Mouse (Mus musculus) C2C12 (cell line): ENCODE results near the gene Nog. TPM values are rescaled to one million over a fixed set of nuclear protein-coding genes. Genes with fewer than 3 reads are reported as not detected.

ENCODE experiments used
- H3K27me3 ChIP-seq: one replicate; pipeline ENCODE4 v1.6.1; 2011; ENCODE audit not compliant: control insufficient read depth, insufficient read depth, insufficient read length
- H3K36me3 ChIP-seq: one replicate; pipeline ENCODE4 v1.6.1; 2011; ENCODE audit not compliant: control insufficient read depth, insufficient read depth
- H3K4me3 ChIP-seq: one replicate; pipeline ENCODE4 v1.5.1; 2011; ENCODE audit warnings: mild to moderate bottlenecking, control low read depth; ENCODE audit not compliant: poor library complexity, insufficient read depth, severe bottlenecking
- H3K79me2 ChIP-seq: one replicate; pipeline ENCODE4 v1.6.1; 2011; ENCODE audit not compliant: control insufficient read depth, insufficient read depth
- H3K79me3 ChIP-seq: one replicate; pipeline ENCODE4 v1.6.1; 2011; ENCODE audit warnings: low read depth, control low read depth
- H3ac ChIP-seq: one replicate; pipeline ENCODE3; 2011; ENCODE audit warnings: low read depth; ENCODE audit not compliant: control insufficient read depth, insufficient read length
- CEBPB ChIP-seq: IDR thresholded peaks from one replicate; pipeline ENCODE4 v1.6.1; 2011; ENCODE audit warnings: low read depth, mild to moderate bottlenecking, control low read depth, moderate library complexity
- CTCF ChIP-seq: IDR thresholded peaks from one replicate; pipeline ENCODE4 v1.5.1; 2011; ENCODE audit not compliant: control insufficient read depth, insufficient read depth, insufficient read length
- FOSL1 ChIP-seq: IDR thresholded peaks from one replicate; pipeline ENCODE4 v1.8.0; 2011; ENCODE audit warnings: mild to moderate bottlenecking, low read length; ENCODE audit not compliant: poor library complexity, insufficient read depth, severe bottlenecking
- MAX ChIP-seq: IDR thresholded peaks from one replicate; pipeline ENCODE4 v1.6.1; 2011; ENCODE audit warnings: mild to moderate bottlenecking, control low read depth
- MYOD1 ChIP-seq: IDR thresholded peaks from one replicate; pipeline ENCODE4 v1.6.1; 2011; ENCODE audit warnings: low read depth; ENCODE audit not compliant: control insufficient read depth, insufficient read length
- MYOG ChIP-seq: IDR thresholded peaks from one replicate; pipeline ENCODE4 v1.6.1; 2011; ENCODE audit not compliant: control insufficient read depth, insufficient read length; ENCODE audit errors: extremely low read depth
- USF1 ChIP-seq: IDR thresholded peaks from one replicate; pipeline ENCODE4 v1.6.1; 2011; ENCODE audit warnings: low read depth, mild to moderate bottlenecking, control low read depth, moderate library complexity
- polyA plus RNA-seq: library from polyadenylated mRNA; unstranded; fragments of >200 nt; fragmentation: generic; extraction: Trizol; gene quantifications from one replicate; pipeline ENCODE4 v1.2.1, GENCODE M21; 2012; ENCODE audit warnings: missing spikeins

The Nog gene
- polyA plus RNA-seq, 1 experiment = 1.1 TPM

- no peak overlapping the region for H3K4me3 ChIP-seq
- H3ac ChIP-seq = peak overlapping the region; percentile 50
- H3K79me2 ChIP-seq = no peaks in the 10 kb centered on the region
- peaks cover 24% of the 10 kb centered on the region for H3K27me3 ChIP-seq
- TF ChIP-seq MYOG (no peak), USF1 (no peak), MAX (no peak), CEBPB (no peak), CTCF (no peak), MYOD1 (no peak), FOSL1 (no peak)
- H3K79me3 ChIP-seq = no peaks in the 10 kb centered on the region
- H3K36me3 ChIP-seq = no peaks in the 10 kb centered on the region
Observed at GRCm38 (mm10) chr11:89302816-89303180, 666 bp upstream of the Nog start.

- Histone ChIP-seq H3K79me2 (no peaks in the 10 kb centered on the region), H3ac (peak overlapping the region; percentile 50), H3K36me3 (no peaks in the 10 kb centered on the region), H3K79me3 (no peaks in the 10 kb centered on the region), H3K27me3 (peaks cover 16% of the 10 kb centered on the region), H3K4me3 (no peak overlapping the region)
- TF ChIP-seq MYOG = no peak
- TF ChIP-seq CEBPB = no peak
- TF ChIP-seq MYOD1 = no peak
- TF ChIP-seq CTCF = no peak
- TF ChIP-seq USF1 = no peak
- no peak for TF ChIP-seq MAX
- no peak for TF ChIP-seq FOSL1
Observed at GRCm38 (mm10) chr11:89301331-89302055, 639 bp downstream of the Nog start.

GRCm38 (mm10) chr11:89299784-89300775 is 2.1 kb downstream of the Nog start:
- no peaks in the 10 kb centered on the region for H3K36me3 ChIP-seq
- peaks cover 13% of the 10 kb centered on the region for H3K27me3 ChIP-seq
- TF ChIP-seq CEBPB (no peak), MYOG (no peak), MAX (no peak), MYOD1 (no peak), CTCF (no peak)
- no peak overlapping the region for H3ac ChIP-seq
- no peaks in the 10 kb centered on the region for H3K79me2 ChIP-seq
- H3K4me3 ChIP-seq = no peak overlapping the region
- no peaks in the 10 kb centered on the region for H3K79me3 ChIP-seq

GRCm38 (mm10) chr11:89299116-89299783 is 2.9 kb downstream of the Nog start:
- Histone ChIP-seq H3ac (no peak overlapping the region), H3K27me3 (peaks cover 13% of the 10 kb centered on the region), H3K36me3 (no peaks in the 10 kb centered on the region), H3K79me3 (no peaks in the 10 kb centered on the region), H3K4me3 (peak overlapping the region; percentile 6), H3K79me2 (no peaks in the 10 kb centered on the region)
- TF ChIP-seq USF1 = no peak
- peak; percentile 79 for TF ChIP-seq MAX

GRCm38 (mm10) chr11:89298285-89299010 is 3.7 kb downstream of the Nog start:
- Histone ChIP-seq H3K79me2 (no peaks in the 10 kb centered on the region), H3K36me3 (no peaks in the 10 kb centered on the region), H3ac (peak overlapping the region; percentile 65), H3K4me3 (no peak overlapping the region), H3K27me3 (peaks cover 13% of the 10 kb centered on the region), H3K79me3 (no peaks in the 10 kb centered on the region)
- TF ChIP-seq CTCF = peak; percentile 35
- no peak for TF ChIP-seq USF1
